Mouse (Mus musculus): ENCODE measurements around the gene Hoxb1. TPM values are rescaled to one million over a fixed set of nuclear protein-coding genes. Genes with fewer than 3 reads are reported as not detected.
A peak's percentile ranks its signal among the peaks of the same experiment; 100 is the strongest.

Hoxb1 gene
- polyA plus RNA-seq, 1 experiment from 2014 or later, result 0.09 TPM

DNA sequence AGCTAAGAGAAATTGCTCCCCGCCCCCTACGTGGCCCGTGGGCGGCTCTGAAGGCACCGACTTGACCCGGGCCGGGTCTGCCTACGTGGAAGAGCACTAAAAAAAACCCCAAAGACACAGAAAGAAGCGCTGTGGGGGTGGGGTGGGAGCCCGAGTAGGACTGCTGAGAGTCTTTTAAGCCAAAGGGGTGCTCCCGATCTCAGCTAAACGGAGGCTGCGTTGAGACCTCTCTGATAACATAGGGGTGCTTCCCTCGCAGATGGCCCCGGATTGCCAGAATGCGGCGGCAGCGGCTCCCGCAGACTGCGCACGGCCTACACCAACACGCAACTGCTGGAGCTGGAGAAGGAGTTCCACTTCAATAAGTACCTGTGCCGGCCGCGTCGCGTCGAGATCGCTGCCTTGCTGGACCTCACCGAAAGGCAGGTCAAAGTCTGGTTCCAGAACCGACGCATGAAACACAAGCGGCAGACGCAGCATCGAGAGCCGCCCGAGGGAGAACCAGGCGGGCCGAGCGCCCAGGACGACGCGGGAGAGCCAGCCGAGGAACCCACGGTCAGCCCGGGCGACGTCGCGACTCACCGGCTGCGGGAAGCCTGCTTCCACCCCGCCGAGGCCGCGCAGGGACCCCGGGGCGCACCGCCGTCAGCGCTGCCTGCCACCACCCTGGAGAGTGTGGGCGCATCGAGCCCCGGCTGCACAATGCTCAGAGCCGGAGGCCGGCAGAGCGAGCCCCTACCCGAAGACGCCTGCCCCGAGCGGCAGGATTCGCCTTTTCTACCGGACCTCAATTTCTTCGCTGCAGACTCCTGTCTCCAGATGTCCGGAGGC is 12.6 kb upstream of the Hoxb1 start:
- WGBS, result under 1% methylated on average over 71 of the region's 75 CpGs

DNA sequence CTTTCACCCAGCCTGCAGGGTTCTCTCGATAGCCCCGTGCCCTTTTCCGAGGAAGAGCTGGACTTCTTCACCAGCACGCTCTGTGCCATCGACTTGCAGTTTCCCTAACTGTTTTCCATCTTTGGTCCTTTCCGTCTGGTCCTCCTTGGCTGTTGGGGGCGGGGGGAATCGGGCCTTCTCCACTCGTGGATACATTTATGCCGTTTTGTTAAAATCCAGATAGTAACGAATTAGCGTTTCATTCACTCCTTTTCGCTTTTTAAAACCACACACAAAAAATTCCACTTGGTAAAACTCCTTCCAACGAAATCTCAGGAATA is 12.1 kb upstream of the Hoxb1 start:
- H3K27ac ChIP-seq (replicated peaks in 1 of 2; ENCODE audit: control insufficient read depth in 1 of 2, insufficient read depth in 1 of 2, low read depth in 2 of 2, low read length in 2 of 2), result peak overlapping the region in 1 of 2 experiments; percentile 65; a peak in 2 of 4 replicates
- peak overlapping the region; percentile 63 for H3K4me2 ChIP-seq (ENCODE audit: low read length)
- no peak for ATAC-seq (ENCODE audit: insufficient number of reproducible peaks, insufficient read depth, low FRiP score, low read depth)
- H3K9me3 ChIP-seq (ENCODE audit: control insufficient read depth, low read length), result no peaks in the 10 kb centered on the region
- peak overlapping the region; percentile 72 for H3K9ac ChIP-seq (ENCODE audit: low read length)
- peak overlapping the region; percentile 30 to 40 for H3K4me3 ChIP-seq (ENCODE audit: control insufficient read depth in 1 of 2, insufficient read depth in 1 of 2, low read depth in 1 of 2, low read length in 2 of 2)
- H3K36me3 ChIP-seq (ENCODE audit: control insufficient read depth, insufficient read depth, low read length), result no peaks in the 10 kb centered on the region
- WGBS, result 4% methylated on average over 14 of the region's 14 CpGs
- H3K4me1 ChIP-seq (ENCODE audit: control insufficient read depth in 2 of 2, insufficient read depth in 2 of 2, low read length in 2 of 2), result peaks cover 0 to 3% of the 10 kb centered on the region in 2 experiments; a peak in 2 of 4 replicates
- H3K27me3 ChIP-seq (ENCODE audit: control insufficient read depth, insufficient read depth, low read length), result peaks cover 92% of the 10 kb centered on the region

More for the DNA sequence above, 12.6 kb upstream of the Hoxb1 start:
- Histone ChIP-seq H3K9me3 (ENCODE audit: control insufficient read depth, low read length) (no peaks in the 10 kb centered on the region), H3K27me3 (ENCODE audit: control insufficient read depth, insufficient read depth, low read length) (peaks cover 93% of the 10 kb centered on the region), H3K36me3 (ENCODE audit: control insufficient read depth, insufficient read depth, low read length) (no peaks in the 10 kb centered on the region), H3K27ac (replicated peaks in 1 of 2; ENCODE audit: control insufficient read depth in 1 of 2, insufficient read depth in 1 of 2, low read depth in 2 of 2, low read length in 2 of 2) (peak overlapping the region; percentile 3 to 65), H3K4me3 (ENCODE audit: control insufficient read depth in 1 of 2, insufficient read depth in 1 of 2, low read depth in 1 of 2, low read length in 2 of 2) (peak overlapping the region; percentile 30 to 40), H3K4me1 (ENCODE audit: control insufficient read depth in 2 of 2, insufficient read depth in 2 of 2, low read length in 2 of 2) (peaks cover 0 to 3% of the 10 kb centered on the region in 2 experiments; a peak in 2 of 4 replicates), H3K9ac (ENCODE audit: low read length) (peak overlapping the region; percentile 72), H3K4me2 (ENCODE audit: low read length) (peak overlapping the region; percentile 63)
- no peak for ATAC-seq (ENCODE audit: insufficient number of reproducible peaks, insufficient read depth, low FRiP score, low read depth)

DNA sequence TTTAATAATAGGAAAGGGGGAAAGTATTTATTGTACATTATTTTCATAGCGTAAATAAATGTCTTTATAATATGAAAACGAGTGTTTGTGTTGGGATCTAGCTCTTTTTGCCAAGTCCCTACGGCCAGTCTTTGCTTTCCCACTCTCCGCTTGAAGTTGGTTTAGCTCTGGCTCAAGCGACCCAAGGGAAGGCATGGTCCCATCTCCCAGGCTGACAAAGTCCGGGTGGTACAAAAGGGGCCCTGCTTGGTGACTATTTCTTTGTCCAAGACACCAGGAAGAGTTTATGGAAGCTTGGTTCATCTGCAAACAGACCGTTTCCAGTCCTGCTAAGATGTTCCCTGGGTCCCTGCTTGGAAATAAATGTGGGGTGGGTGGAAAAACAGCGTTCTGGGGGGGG is 11.6 kb upstream of the Hoxb1 start:
- H3K27me3 ChIP-seq (ENCODE audit: control insufficient read depth, insufficient read depth, low read length), result peaks cover 91% of the 10 kb centered on the region
- H3K4me3 ChIP-seq (ENCODE audit: control insufficient read depth in 1 of 2, insufficient read depth in 1 of 2, low read depth in 1 of 2, low read length in 2 of 2), result peak overlapping the region in 1 of 2 experiments; percentile 40; a peak in 2 of 4 replicates
- H3K27ac ChIP-seq (replicated peaks in 1 of 2; ENCODE audit: control insufficient read depth in 1 of 2, insufficient read depth in 1 of 2, low read depth in 2 of 2, low read length in 2 of 2), result no peak overlapping the region
- H3K4me1 ChIP-seq (ENCODE audit: control insufficient read depth in 2 of 2, insufficient read depth in 2 of 2, low read length in 2 of 2), result peaks cover 0 to 3% of the 10 kb centered on the region in 2 experiments; a peak in 2 of 4 replicates
- ATAC-seq (ENCODE audit: insufficient number of reproducible peaks, insufficient read depth, low FRiP score, low read depth), result no peak
- peak overlapping the region; percentile 63 for H3K4me2 ChIP-seq (ENCODE audit: low read length)
- no peaks in the 10 kb centered on the region for H3K36me3 ChIP-seq (ENCODE audit: control insufficient read depth, insufficient read depth, low read length)
- WGBS, result 20% methylated on average over 8 of the region's 8 CpGs
- H3K9ac ChIP-seq (ENCODE audit: low read length), result no peak overlapping the region; the same call in 1 of the 2 replicates
- H3K9me3 ChIP-seq (ENCODE audit: control insufficient read depth, low read length), result no peaks in the 10 kb centered on the region

DNA sequence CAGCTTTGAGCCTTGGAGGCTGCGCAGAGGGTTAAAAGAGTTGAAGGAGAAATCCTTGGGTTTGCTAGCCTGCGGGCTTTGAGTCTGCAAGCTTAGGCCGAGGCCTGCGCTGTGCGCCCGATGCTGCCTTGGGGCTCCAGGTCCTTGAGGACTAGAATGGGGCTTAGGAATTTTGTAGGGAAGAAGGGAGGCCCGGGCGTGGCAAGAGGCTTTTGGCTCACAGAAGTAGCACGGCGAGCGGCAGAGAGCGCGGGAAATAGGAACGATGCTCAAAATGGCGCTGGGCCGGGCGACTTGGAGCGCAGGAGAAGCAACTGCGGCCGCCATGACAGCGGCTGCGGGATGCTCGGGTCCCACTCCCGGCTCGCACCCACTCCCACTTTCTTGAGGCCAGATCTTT is 11.2 kb upstream of the Hoxb1 start:
- peak overlapping the region; percentile 22 to 40 for H3K4me3 ChIP-seq (ENCODE audit: control insufficient read depth in 1 of 2, insufficient read depth in 1 of 2, low read depth in 1 of 2, low read length in 2 of 2)
- H3K9ac ChIP-seq (ENCODE audit: low read length), result peak overlapping the region; percentile 36; the same call in 1 of the 2 replicates
- H3K27me3 ChIP-seq (ENCODE audit: control insufficient read depth, insufficient read depth, low read length), result peaks cover 88% of the 10 kb centered on the region
- peak overlapping the region; percentile 63 for H3K4me2 ChIP-seq (ENCODE audit: low read length)
- 2% methylated on average over 25 of the region's 25 CpGs for WGBS
- ATAC-seq (ENCODE audit: insufficient number of reproducible peaks, insufficient read depth, low FRiP score, low read depth), result no peak
- no peaks in the 10 kb centered on the region for H3K9me3 ChIP-seq (ENCODE audit: control insufficient read depth, low read length)
- H3K4me1 ChIP-seq (ENCODE audit: control insufficient read depth in 2 of 2, insufficient read depth in 2 of 2, low read length in 2 of 2), result peaks cover 0 to 3% of the 10 kb centered on the region in 2 experiments; a peak in 2 of 4 replicates
- no peak overlapping the region for H3K27ac ChIP-seq (replicated peaks in 1 of 2; ENCODE audit: control insufficient read depth in 1 of 2, insufficient read depth in 1 of 2, low read depth in 2 of 2, low read length in 2 of 2)
- H3K36me3 ChIP-seq (ENCODE audit: control insufficient read depth, insufficient read depth, low read length), result no peaks in the 10 kb centered on the region

DNA sequence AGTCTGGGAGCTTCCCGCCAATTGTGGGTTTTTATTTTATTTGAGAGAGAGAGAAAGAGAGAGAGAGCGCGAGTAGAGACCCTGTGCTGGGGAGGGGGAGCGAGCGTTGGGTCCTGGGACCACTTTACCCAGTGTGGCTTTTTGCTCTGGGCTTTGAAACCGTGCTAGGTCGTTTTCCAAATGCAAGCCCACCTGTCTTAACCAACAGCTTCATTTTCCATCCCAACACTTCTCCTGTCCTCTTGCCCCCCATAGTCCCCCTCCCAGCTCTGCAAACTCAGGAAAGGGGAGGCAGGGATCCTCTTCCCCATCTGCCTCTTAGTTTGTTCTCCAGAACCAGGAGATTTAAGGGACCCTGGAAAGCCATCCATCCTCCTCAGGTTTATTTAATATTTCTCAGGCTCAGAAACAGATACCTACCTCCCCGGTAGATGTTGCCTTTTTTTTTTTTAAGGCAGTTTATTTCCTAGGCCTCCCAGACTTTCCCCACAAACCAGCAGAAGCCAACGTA is 10.7 kb upstream of the Hoxb1 start:
- Histone ChIP-seq H3K27me3 (ENCODE audit: control insufficient read depth, insufficient read depth, low read length) (peaks cover 87% of the 10 kb centered on the region), H3K9me3 (ENCODE audit: control insufficient read depth, low read length) (no peaks in the 10 kb centered on the region), H3K36me3 (ENCODE audit: control insufficient read depth, insufficient read depth, low read length) (no peaks in the 10 kb centered on the region), H3K4me1 (ENCODE audit: control insufficient read depth in 2 of 2, insufficient read depth in 2 of 2, low read length in 2 of 2) (peaks cover 0 to 3% of the 10 kb centered on the region in 2 experiments; a peak in 2 of 4 replicates), H3K9ac (ENCODE audit: low read length) (peak overlapping the region; percentile 36; the same call in 1 of the 2 replicates), H3K27ac (replicated peaks in 1 of 2; ENCODE audit: control insufficient read depth in 1 of 2, insufficient read depth in 1 of 2, low read depth in 2 of 2, low read length in 2 of 2) (no peak overlapping the region), H3K4me2 (ENCODE audit: low read length) (peak overlapping the region; percentile 63), H3K4me3 (ENCODE audit: control insufficient read depth in 1 of 2, insufficient read depth in 1 of 2, low read depth in 1 of 2, low read length in 2 of 2) (peak overlapping the region; percentile 22 to 40; a peak in 3 of 4 replicates)
- 19% methylated on average over 9 of the region's 9 CpGs for WGBS
- ATAC-seq (ENCODE audit: insufficient number of reproducible peaks, insufficient read depth, low FRiP score, low read depth), result no peak

DNA sequence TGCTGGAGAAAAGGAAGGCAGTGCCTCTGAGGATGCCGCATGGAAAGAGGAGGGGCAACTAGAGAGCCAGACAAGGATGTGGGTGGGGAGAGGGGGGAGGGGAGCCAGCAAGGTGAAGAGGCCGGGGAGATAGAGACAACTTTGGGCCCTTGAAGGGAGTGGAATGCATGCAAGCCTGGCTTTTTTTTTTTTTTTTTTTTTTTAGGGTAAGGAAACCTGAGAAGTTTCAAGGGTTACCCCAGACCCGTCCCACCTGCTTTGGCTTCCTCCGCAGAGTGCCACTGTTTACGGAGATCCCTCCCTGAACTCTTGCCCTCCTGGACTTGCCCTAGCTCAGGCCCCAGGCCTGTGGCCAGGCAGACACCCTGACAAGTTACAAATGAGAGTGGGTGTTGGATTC is 1.7 kb upstream of the Hoxb1 start:
- ATAC-seq (ENCODE audit: insufficient number of reproducible peaks, insufficient read depth, low FRiP score, low read depth), result no peak
- H3K9me3 ChIP-seq (ENCODE audit: control insufficient read depth, low read length), result peaks cover 5% of the 10 kb centered on the region; the same call in 1 of the 2 replicates
- no peak overlapping the region for H3K4me2 ChIP-seq (ENCODE audit: low read length)
- no peak overlapping the region for H3K9ac ChIP-seq (ENCODE audit: low read length)
- WGBS, result 13% methylated on average over 5 of the region's 5 CpGs
- peaks cover 81% of the 10 kb centered on the region for H3K27me3 ChIP-seq (ENCODE audit: control insufficient read depth, insufficient read depth, low read length)
- no peaks in the 10 kb centered on the region for H3K36me3 ChIP-seq (ENCODE audit: control insufficient read depth, insufficient read depth, low read length)
- H3K27ac ChIP-seq (replicated peaks in 1 of 2; ENCODE audit: control insufficient read depth in 1 of 2, insufficient read depth in 1 of 2, low read depth in 2 of 2, low read length in 2 of 2), result no peak overlapping the region
- H3K4me1 ChIP-seq (ENCODE audit: control insufficient read depth in 2 of 2, insufficient read depth in 2 of 2, low read length in 2 of 2), result no peaks in the 10 kb centered on the region; a peak in 1 of 4 replicates
- H3K4me3 ChIP-seq (ENCODE audit: control insufficient read depth in 1 of 2, insufficient read depth in 1 of 2, low read depth in 1 of 2, low read length in 2 of 2), result no peak overlapping the region

DNA sequence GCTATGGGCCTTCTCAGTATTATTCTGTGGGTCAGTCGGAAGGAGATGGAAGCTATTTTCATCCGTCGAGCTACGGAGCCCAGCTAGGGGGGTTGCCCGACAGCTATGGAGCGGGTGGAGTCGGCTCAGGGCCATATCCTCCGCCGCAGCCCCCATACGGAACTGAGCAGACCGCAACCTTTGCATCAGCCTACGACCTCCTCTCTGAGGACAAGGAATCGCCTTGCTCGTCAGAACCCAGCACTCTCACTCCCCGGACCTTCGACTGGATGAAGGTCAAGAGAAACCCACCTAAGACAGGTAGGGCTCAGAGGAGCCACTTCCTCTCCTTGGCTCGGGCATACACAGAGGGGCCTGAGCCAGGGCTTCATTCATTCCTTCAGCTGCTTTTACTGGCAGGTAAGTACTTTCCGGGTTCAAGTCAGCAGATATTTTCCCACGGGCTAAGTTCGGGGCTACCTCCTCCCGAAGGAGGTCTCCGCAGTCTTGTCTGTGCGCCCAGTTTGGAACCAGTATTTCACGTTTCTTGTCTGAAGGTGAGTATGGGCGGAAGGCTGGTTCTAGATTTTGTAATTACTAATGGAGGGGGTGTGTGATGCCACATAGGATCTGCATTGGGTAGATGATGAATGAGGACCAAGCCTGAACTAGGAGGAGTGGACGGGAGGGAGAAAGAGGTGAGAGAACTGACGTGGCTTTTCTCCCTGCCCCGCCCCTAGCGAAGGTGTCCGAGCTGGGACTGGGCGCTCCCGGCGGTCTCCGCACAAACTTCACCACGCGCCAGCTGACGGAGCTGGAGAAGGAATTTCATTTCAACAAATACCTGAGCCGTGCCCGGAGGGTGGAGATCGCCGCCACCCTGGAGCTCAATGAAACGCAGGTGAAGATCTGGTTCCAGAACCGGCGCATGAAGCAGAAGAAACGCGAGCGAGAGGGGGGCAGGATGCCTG is 815 bp downstream of the Hoxb1 start:
- no peak overlapping the region for H3K9ac ChIP-seq (ENCODE audit: low read length)
- peaks cover 97% of the 10 kb centered on the region for H3K27me3 ChIP-seq (ENCODE audit: control insufficient read depth, insufficient read depth, low read length)
- H3K4me2 ChIP-seq (ENCODE audit: low read length), result peak overlapping the region; percentile 27; the same call in 1 of the 2 replicates
- 2% methylated on average over 47 of the region's 47 CpGs for WGBS
- no peaks in the 10 kb centered on the region; a peak in 1 of 4 replicates for H3K4me1 ChIP-seq (ENCODE audit: control insufficient read depth in 2 of 2, insufficient read depth in 2 of 2, low read length in 2 of 2)
- peaks cover 5% of the 10 kb centered on the region; the same call in 1 of the 2 replicates for H3K9me3 ChIP-seq (ENCODE audit: control insufficient read depth, low read length)
- peak overlapping the region in 1 of 2 experiments; percentile 17; a peak in 1 of 4 replicates for H3K4me3 ChIP-seq (ENCODE audit: control insufficient read depth in 1 of 2, insufficient read depth in 1 of 2, low read depth in 1 of 2, low read length in 2 of 2)
- H3K27ac ChIP-seq (replicated peaks in 1 of 2; ENCODE audit: control insufficient read depth in 1 of 2, insufficient read depth in 1 of 2, low read depth in 2 of 2, low read length in 2 of 2), result no peak overlapping the region
- no peak for ATAC-seq (ENCODE audit: insufficient number of reproducible peaks, insufficient read depth, low FRiP score, low read depth)
- no peaks in the 10 kb centered on the region for H3K36me3 ChIP-seq (ENCODE audit: control insufficient read depth, insufficient read depth, low read length)

Measured in heart, embryonic 14.5 days (tissue).